Mouse (Mus musculus) CH12.LX (cell line): ENCODE results near the gene Atr. TPM values are rescaled to one million over a fixed set of nuclear protein-coding genes. Genes with fewer than 3 reads are reported as not detected.

Experiments used
- DNase-seq: peaks from one replicate; pipeline ENCODE4 v3.0.0-alpha.2; 2013; ENCODE audit errors: extremely low read depth
- H3K27ac ChIP-seq: 2 replicates; pipeline ENCODE4 v1.5.1; 2012; ENCODE audit warnings: low read depth, mild to moderate bottlenecking, control low read depth, moderate library complexity; ENCODE audit not compliant: insufficient read depth
- H3K27me3 ChIP-seq: replicated peaks from 2 replicates; pipeline ENCODE3; 2012; ENCODE audit warnings: inconsistent platforms
- H3K36me3 ChIP-seq, 2 experiments: replicated peaks in 1 of 2; 2 replicates each; pipeline versions ENCODE3 to v1.6.1; 2012; ENCODE audit warnings: inconsistent platforms in 1 of 2, low read length in 1 of 2, mild to moderate bottlenecking in 1 of 2, mixed read lengths in 1 of 2, moderate library complexity in 1 of 2; ENCODE audit not compliant: control insufficient read depth in 1 of 2, insufficient read depth in 1 of 2
- H3K4me1 ChIP-seq, 2 experiments: 2 replicates each; pipeline ENCODE4 v1.6.1; 2012; ENCODE audit warnings: inconsistent platforms in 1 of 2, moderate library complexity in 1 of 2; ENCODE audit not compliant: insufficient read depth in 2 of 2, control insufficient read depth in 1 of 2
- H3K4me2 ChIP-seq: 2 replicates; pipeline ENCODE4 v1.6.1; 2012; ENCODE audit warnings: low read depth, mild to moderate bottlenecking, control low read depth; ENCODE audit not compliant: poor library complexity, insufficient read depth, severe bottlenecking
- H3K4me3 ChIP-seq, 3 experiments: fragments of 150-350 bp in 1 of 3; sonication (generic) in 1 of 3; replicated peaks in 1 of 3; 2 replicates each; pipeline versions ENCODE3 to v1.5.1; 2011 to 2012; ENCODE audit warnings: low read depth in 2 of 3, low read length in 2 of 3, mild to moderate bottlenecking in 2 of 3, moderate library complexity in 2 of 3, control low read depth in 1 of 3, improper control_type of control experiment in 1 of 3, inconsistent platforms in 1 of 3, mixed read lengths in 1 of 3; ENCODE audit not compliant: poor library complexity in 1 of 3
- H3K79me2 ChIP-seq: replicated peaks from 2 replicates; pipeline ENCODE4 v1.6.1; 2012; ENCODE audit warnings: mild to moderate bottlenecking, moderate library complexity; ENCODE audit not compliant: control insufficient read depth, poor library complexity, insufficient read depth, severe bottlenecking; ENCODE audit errors: extremely low read depth
- H3K9ac ChIP-seq: 2 replicates; pipeline ENCODE4 v1.6.1; 2012; ENCODE audit warnings: low read depth, mild to moderate bottlenecking, control low read depth, moderate library complexity; ENCODE audit not compliant: insufficient read depth
- H3K9me3 ChIP-seq: replicated peaks from 2 replicates; pipeline ENCODE3; 2012; ENCODE audit warnings: low read length, inconsistent platforms, mixed read lengths
- BHLHE40 ChIP-seq: IDR thresholded peaks from 2 replicates; pipeline ENCODE4 v1.6.1; 2011; ENCODE audit warnings: mild to moderate bottlenecking, low read depth, low read length, improper control_type of control experiment
- CHD1 ChIP-seq: IDR thresholded peaks from 2 replicates; pipeline ENCODE4 v1.6.1; 2012; ENCODE audit warnings: low read depth, low read length, improper control_type of control experiment, inconsistent platforms
- CHD2 ChIP-seq: IDR thresholded peaks from 2 replicates; pipeline ENCODE4 v1.6.1; 2011; ENCODE audit warnings: low read length, improper control_type of control experiment
- CTCF ChIP-seq, 2 experiments: IDR thresholded peaks in 1 of 2; conservative IDR thresholded peaks in 1 of 2; 2 replicates each; pipeline ENCODE4 v1.5.1; 2011 to 2012; ENCODE audit warnings: low read depth in 2 of 2, low read length in 2 of 2, improper control_type of control experiment in 1 of 2, inconsistent platforms in 1 of 2, mild to moderate bottlenecking in 1 of 2, moderate library complexity in 1 of 2
- ELF1 ChIP-seq: IDR thresholded peaks from 2 replicates; pipeline ENCODE4 v1.6.1; 2014; ENCODE audit warnings: low read depth, mild to moderate bottlenecking, inconsistent platforms, low read length, improper control_type of control experiment
- EP300 ChIP-seq: IDR thresholded peaks from 2 replicates; pipeline ENCODE4 v1.6.1; 2011; ENCODE audit warnings: low read length, improper control_type of control experiment
- GABPA ChIP-seq: IDR thresholded peaks from 2 replicates; pipeline ENCODE4 v1.6.1; 2012; ENCODE audit warnings: low read depth, low read length, improper control_type of control experiment, inconsistent platforms; ENCODE audit not compliant: insufficient replicate concordance
- HCFC1 ChIP-seq: IDR thresholded peaks from 2 replicates; pipeline ENCODE4 v1.6.1; 2012; ENCODE audit warnings: low read depth, mild to moderate bottlenecking, inconsistent platforms, low read length, improper control_type of control experiment
- IRF4 ChIP-seq: IDR thresholded peaks from 2 replicates; pipeline ENCODE4 v1.6.1; 2014; ENCODE audit warnings: low read depth, mild to moderate bottlenecking, inconsistent platforms, low read length, improper control_type of control experiment
- JUN ChIP-seq: IDR thresholded peaks from 2 replicates; pipeline ENCODE4 v1.6.1; 2011; ENCODE audit warnings: low read depth, mild to moderate bottlenecking, low read length, improper control_type of control experiment, moderate library complexity; ENCODE audit not compliant: insufficient read depth
- JUND ChIP-seq: conservative IDR thresholded peaks from 2 replicates; pipeline ENCODE4 v1.6.1; 2011; ENCODE audit warnings: low read depth, low read length, improper control_type of control experiment
- KAT2A ChIP-seq: IDR thresholded peaks from 2 replicates; pipeline ENCODE4 v1.6.1; 2012; ENCODE audit warnings: low read length, improper control_type of control experiment, inconsistent platforms; ENCODE audit not compliant: insufficient replicate concordance
- MAFK ChIP-seq: IDR thresholded peaks from 2 replicates; pipeline ENCODE4 v1.6.1; 2011; ENCODE audit warnings: low read length, improper control_type of control experiment; ENCODE audit not compliant: insufficient replicate concordance
- MEF2A ChIP-seq: IDR thresholded peaks from 2 replicates; pipeline ENCODE4 v1.6.1; 2014; ENCODE audit warnings: low read depth, mild to moderate bottlenecking, inconsistent platforms, low read length, improper control_type of control experiment, borderline replicate concordance
- NELFE ChIP-seq: IDR thresholded peaks from 2 replicates; pipeline ENCODE4 v1.6.1; 2011; ENCODE audit warnings: low read depth, low read length, improper control_type of control experiment
- NRF1 ChIP-seq: IDR thresholded peaks from 2 replicates; pipeline ENCODE4 v1.6.1; 2014; ENCODE audit warnings: low read depth, mild to moderate bottlenecking, inconsistent platforms, low read length, improper control_type of control experiment, moderate library complexity
- PAX5 ChIP-seq: IDR thresholded peaks from 2 replicates; pipeline ENCODE4 v1.6.1; 2012; ENCODE audit warnings: low read length, inconsistent platforms, mixed read lengths
- POLR2AphosphoS2 ChIP-seq: IDR thresholded peaks from 2 replicates; pipeline ENCODE4 v1.6.1; 2011; ENCODE audit warnings: low read depth, low read length, improper control_type of control experiment
- RAD21 ChIP-seq: IDR thresholded peaks from 2 replicates; pipeline ENCODE4 v1.6.1; 2011; ENCODE audit warnings: low read depth, mild to moderate bottlenecking, low read length, improper control_type of control experiment, moderate library complexity
- RCOR1 ChIP-seq: conservative IDR thresholded peaks from 2 replicates; pipeline ENCODE4 v1.6.1; 2012; ENCODE audit warnings: low read depth, mild to moderate bottlenecking, inconsistent platforms, low read length, improper control_type of control experiment
- SIN3A ChIP-seq: IDR thresholded peaks from 2 replicates; pipeline ENCODE4 v1.6.1; 2012; ENCODE audit warnings: low read length, improper control_type of control experiment, inconsistent platforms
- SMC3 ChIP-seq: IDR thresholded peaks from 2 replicates; pipeline ENCODE4 v1.6.1; 2011; ENCODE audit warnings: low read depth, low read length, improper control_type of control experiment
- TBP ChIP-seq: conservative IDR thresholded peaks from 2 replicates; pipeline ENCODE4 v1.6.1; 2011; ENCODE audit warnings: low read depth, low read length, improper control_type of control experiment
- TCF12 ChIP-seq: IDR thresholded peaks from 2 replicates; pipeline ENCODE4 v1.6.1; 2014; ENCODE audit warnings: low read depth, mild to moderate bottlenecking, inconsistent platforms, low read length, improper control_type of control experiment
- UBTF ChIP-seq: IDR thresholded peaks from 2 replicates; pipeline ENCODE4 v1.6.1; 2012; ENCODE audit warnings: low read depth, mild to moderate bottlenecking, inconsistent platforms, low read length, improper control_type of control experiment, moderate library complexity
- USF1 ChIP-seq: IDR thresholded peaks from 2 replicates; pipeline ENCODE4 v1.6.1; 2014; ENCODE audit warnings: low read depth, mild to moderate bottlenecking, inconsistent platforms, low read length, improper control_type of control experiment
- ZC3H11A ChIP-seq: IDR thresholded peaks from 2 replicates; pipeline ENCODE4 v1.6.1; 2012; ENCODE audit warnings: low read depth, mild to moderate bottlenecking, inconsistent platforms, low read length, improper control_type of control experiment
- ZMIZ1 ChIP-seq: IDR thresholded peaks from 2 replicates; pipeline ENCODE4 v1.6.1; 2012; ENCODE audit warnings: low read depth, mild to moderate bottlenecking, inconsistent platforms, low read length, improper control_type of control experiment
- ZNF384 ChIP-seq: IDR thresholded peaks from 2 replicates; pipeline ENCODE4 v1.6.1; 2012; ENCODE audit warnings: low read depth, low read length, improper control_type of control experiment, inconsistent platforms
- dilution Hi-C: fragments of 300-500 bp; cut with MboI; formaldehyde crosslinking; loops from 2 replicates; pipeline ENCODE4 v1.14.3; 2020; ENCODE audit warnings: low sequenced_read_pairs; ENCODE audit not compliant: extremely low pct_unique_long_range_greater_than_20kb, extremely low pct_ligation_motif_present
- in situ Hi-C: fragments of 300-500 bp; cut with MboI; formaldehyde crosslinking; loops from 3 replicates; pipeline ENCODE4 v1.14.3; 2019; ENCODE audit warnings: low sequenced_read_pairs, low pct_ligation_motif_present, low pct_unique_long_range_greater_than_20kb, mixed read lengths
- polyA plus RNA-seq: library from polyadenylated mRNA; unstranded; fragments of >175 nt; gene quantifications from 2 replicates; pipeline ENCODE4 v1.2.1, GENCODE M21; 2012; ENCODE audit warnings: low read depth; ENCODE audit not compliant: insufficient read length
- total RNA-seq, 2 experiments: library from RNA; depleted of rRNA; stranded (reverse); fragments of 300-350 nt in 1 of 2; fragments of >200 nt in 1 of 2; gene quantifications; 2 replicates each; pipeline ENCODE4 v1.2.3; 2012 to 2014

The Atr gene
- total and polyA plus RNA-seq, 3 experiments: 18.5 to 37.4 (median 23.3) TPM

GRCm38 (mm10) chr9:95852896-95853295, 4.5 kb upstream of the Atr start (continued):
- TF ChIP-seq GABPA: no peak
- TF ChIP-seq USF1: no peak
- no peak for TF ChIP-seq NRF1
- TF ChIP-seq MAFK: peak; percentile 98
- TF ChIP-seq ZMIZ1: no peak
- TF ChIP-seq POLR2AphosphoS2: no peak
- TF ChIP-seq CTCF (conservative IDR thresholded peaks at IDR 0.05 in 1 of 2, IDR thresholded peaks at IDR 0.05 in 1 of 2; ENCODE audit: low read depth in 2 of 2, low read length in 2 of 2): peak; percentile 77 to 94
- no peak for TF ChIP-seq KAT2A
- TF ChIP-seq MEF2A: no peak
- TF ChIP-seq TCF12: no peak

- H3K4me3 ChIP-seq: no peak overlapping the region
- DNase-seq: no peak
- peaks cover 7 to 41% of the 10 kb centered on the region in 2 experiments; a peak in 3 of 4 replicates for H3K4me1 ChIP-seq
- no peaks in the 10 kb centered on the region for H3K27me3 ChIP-seq
- H3K79me2 ChIP-seq: no peaks in the 10 kb centered on the region; the same call in 1 of the 2 replicates
- peaks cover 6% of the 10 kb centered on the region for H3K9me3 ChIP-seq
- H3K4me2 ChIP-seq: no peak overlapping the region
- TF ChIP-seq IRF4: no peak
- no peak for TF ChIP-seq USF1
- TF ChIP-seq RCOR1: no peak
- TF ChIP-seq SMC3: no peak
- no peak for TF ChIP-seq POLR2AphosphoS2
- TF ChIP-seq CHD2: no peak
- TF ChIP-seq TBP: no peak
- no peak for TF ChIP-seq JUN
- no peak for TF ChIP-seq PAX5
- no peak for TF ChIP-seq HCFC1
- TF ChIP-seq, all 38 proteins: peak for 0
- H3K9ac ChIP-seq: no peak overlapping the region
- H3K27ac ChIP-seq: no peak overlapping the region
- H3K36me3 ChIP-seq: peaks cover 0 to 3% of the 10 kb centered on the region in 2 experiments
- dilution Hi-C loops: no loop called here
- in situ Hi-C loops: loop anchor here (10.0 kb wide), 1 partner anchor 320 kb away; no protein-coding TSS in a partner anchor
These were observed 2.5 kb upstream of the Atr start for GRCm38 (mm10) chr9:95854891-95855290.

- Histone ChIP-seq H3K9me3 (peaks cover 6% of the 10 kb centered on the region), H3K4me1 (peaks cover 7 to 38% of the 10 kb centered on the region in 2 experiments; a peak in 3 of 4 replicates), H3K9ac (no peak overlapping the region), H3K36me3 (peaks cover 0 to 3% of the 10 kb centered on the region in 2 experiments), H3K4me2 (no peak overlapping the region), H3K4me3 (no peak overlapping the region), H3K27ac (no peak overlapping the region), H3K27me3 (no peaks in the 10 kb centered on the region)
- no peak for DNase-seq
- dilution Hi-C loops (no loop called here), in situ Hi-C loops (loop anchor here (10.0 kb wide), 1 partner anchor 321 kb away; no protein-coding TSS in a partner anchor)
- TF ChIP-seq CHD1 (no peak), RAD21 (no peak), GABPA (no peak), ELF1 (no peak), JUND (no peak), ZC3H11A (no peak), POLR2AphosphoS2 (no peak), HCFC1 (no peak), MAFK (no peak), UBTF (no peak), ZNF384 (no peak), SIN3A (no peak), KAT2A (no peak), EP300 (no peak), NELFE (no peak), TCF12 (no peak), CHD2 (no peak), PAX5 (no peak), JUN (no peak), BHLHE40 (no peak)
- TF ChIP-seq, all 38 proteins: peak for 0
- no peaks in the 10 kb centered on the region; the same call in 1 of the 2 replicates for H3K79me2 ChIP-seq
These were observed 1.4 kb upstream of the Atr start for GRCm38 (mm10) chr9:95856004-95856403.
